Mouse (Mus musculus): ENCODE data around the gene Specc1l. TPM values are rescaled to one million over a fixed set of nuclear protein-coding genes. Genes with fewer than 3 reads are reported as not detected.

Specc1l gene
- polyA plus RNA-seq, 1 experiment from 2014 or later, result 13.0 TPM

DNA sequence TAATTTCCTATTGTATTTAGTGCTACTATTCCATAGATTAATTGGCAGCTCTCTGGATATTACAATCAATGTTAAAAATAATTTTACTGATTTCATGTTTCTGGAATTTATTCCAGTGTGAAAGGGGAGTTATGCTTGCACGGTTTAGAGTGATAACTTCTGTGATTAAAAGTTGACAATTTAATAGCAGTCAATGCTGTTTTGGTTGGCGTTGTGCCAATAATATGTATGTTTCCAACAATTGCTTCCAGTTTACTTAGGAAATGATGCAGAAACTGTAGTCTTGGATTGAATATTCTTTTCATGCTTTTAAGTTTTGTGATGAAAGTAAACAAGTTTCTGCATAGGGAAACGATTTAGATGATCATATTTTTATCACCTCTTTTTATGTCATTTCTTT is 45.5 kb downstream of the Specc1l start:
- no peak for ATAC-seq
- no peak overlapping the region for H3K27ac ChIP-seq (ENCODE audit: low read depth, low read length)
- no peak overlapping the region for H3K4me3 ChIP-seq (ENCODE audit: low read depth, low read length)
- no peak for TF ChIP-seq CTCF (IDR thresholded peaks at IDR 0.05; ENCODE audit: low read depth)
- H3K36me3 ChIP-seq (ENCODE audit: control insufficient read depth, insufficient read depth), result peaks cover 60% of the 10 kb centered on the region
- H3K27me3 ChIP-seq (replicated peaks; ENCODE audit: control insufficient read depth, insufficient read depth, low read length), result no peaks in the 10 kb centered on the region
- 57% methylated on average over 3 of the region's 3 CpGs for WGBS
- H3K4me2 ChIP-seq (replicated peaks; ENCODE audit: low read depth), result no peak overlapping the region
- no peak overlapping the region for H3K9ac ChIP-seq (ENCODE audit: low read depth, low read length)
- H3K4me1 ChIP-seq (replicated peaks; ENCODE audit: control insufficient read depth, insufficient read depth, low read length), result no peaks in the 10 kb centered on the region
- H3K9me3 ChIP-seq (ENCODE audit: control insufficient read depth), result no peaks in the 10 kb centered on the region

DNA sequence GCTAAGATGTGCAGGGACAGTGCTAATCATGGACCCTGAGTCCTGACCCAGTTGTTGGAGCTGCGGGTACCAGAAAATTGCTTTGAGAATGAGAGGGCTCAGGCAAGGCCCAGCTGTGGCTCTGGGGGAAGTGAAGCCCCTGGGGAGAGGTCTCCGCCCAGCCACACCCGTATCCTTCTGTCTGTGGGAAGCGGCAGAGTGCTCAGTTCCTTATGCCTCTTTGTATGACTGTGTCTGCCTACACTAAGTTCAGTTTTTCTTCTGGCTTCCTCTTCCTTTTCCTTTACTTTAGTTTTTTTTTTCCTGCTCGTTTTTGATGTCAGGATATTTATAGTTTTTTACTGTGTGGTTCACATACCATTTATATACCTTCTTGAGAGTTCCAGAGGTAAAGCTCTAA is 46.4 kb downstream of the Specc1l start:
- ATAC-seq, result no peak
- no peaks in the 10 kb centered on the region for H3K4me1 ChIP-seq (replicated peaks; ENCODE audit: control insufficient read depth, insufficient read depth, low read length)
- H3K4me2 ChIP-seq (replicated peaks; ENCODE audit: low read depth), result no peak overlapping the region
- H3K9me3 ChIP-seq (ENCODE audit: control insufficient read depth), result no peaks in the 10 kb centered on the region
- WGBS, result 56% methylated on average over 5 of the region's 5 CpGs
- no peak for TF ChIP-seq CTCF (IDR thresholded peaks at IDR 0.05; ENCODE audit: low read depth)
- H3K9ac ChIP-seq (ENCODE audit: low read depth, low read length), result no peak overlapping the region
- no peaks in the 10 kb centered on the region for H3K27me3 ChIP-seq (replicated peaks; ENCODE audit: control insufficient read depth, insufficient read depth, low read length)
- H3K4me3 ChIP-seq (ENCODE audit: low read depth, low read length), result no peak overlapping the region
- peaks cover 63% of the 10 kb centered on the region for H3K36me3 ChIP-seq (ENCODE audit: control insufficient read depth, insufficient read depth)
- no peak overlapping the region for H3K27ac ChIP-seq (ENCODE audit: low read depth, low read length)

DNA sequence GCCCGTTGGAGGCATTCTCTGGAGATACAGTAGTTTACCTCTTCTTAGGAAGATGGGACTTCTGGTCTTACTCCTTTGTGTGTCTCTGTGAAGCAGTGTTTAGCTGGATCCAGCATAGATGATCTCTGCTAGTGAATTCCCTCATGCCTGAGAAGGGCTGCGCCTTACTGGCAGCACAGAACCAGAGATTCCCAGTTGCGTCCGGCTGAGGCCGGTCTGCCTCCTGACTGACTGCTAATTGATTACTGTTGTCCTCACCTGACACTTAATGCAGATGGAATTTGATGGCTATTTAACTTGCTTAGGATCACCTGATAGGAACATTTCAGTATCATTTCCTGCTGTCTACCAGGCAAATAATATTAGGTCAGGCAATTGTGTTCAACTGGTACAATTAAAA is 49.4 kb downstream of the Specc1l start:
- no peak for ATAC-seq
- TF ChIP-seq CTCF (IDR thresholded peaks at IDR 0.05; ENCODE audit: low read depth), result no peak
- Histone ChIP-seq H3K4me1 (replicated peaks; ENCODE audit: control insufficient read depth, insufficient read depth, low read length) (no peaks in the 10 kb centered on the region), H3K9me3 (ENCODE audit: control insufficient read depth) (no peaks in the 10 kb centered on the region), H3K27me3 (replicated peaks; ENCODE audit: control insufficient read depth, insufficient read depth, low read length) (no peaks in the 10 kb centered on the region), H3K4me2 (replicated peaks; ENCODE audit: low read depth) (no peak overlapping the region), H3K9ac (ENCODE audit: low read depth, low read length) (no peak overlapping the region), H3K27ac (ENCODE audit: low read depth, low read length) (no peak overlapping the region), H3K4me3 (ENCODE audit: low read depth, low read length) (no peak overlapping the region), H3K36me3 (ENCODE audit: control insufficient read depth, insufficient read depth) (peaks cover 76% of the 10 kb centered on the region)
- WGBS, result 86% methylated on average over 5 of the region's 5 CpGs

- no peaks in the 10 kb centered on the region for H3K27me3 ChIP-seq (replicated peaks; ENCODE audit: control insufficient read depth, insufficient read depth, low read length)
- H3K36me3 ChIP-seq (ENCODE audit: control insufficient read depth, insufficient read depth), result peaks cover 91% of the 10 kb centered on the region
- no peak for ATAC-seq
- no peak overlapping the region for H3K4me2 ChIP-seq (replicated peaks; ENCODE audit: low read depth)
- no peaks in the 10 kb centered on the region for H3K9me3 ChIP-seq (ENCODE audit: control insufficient read depth)
- WGBS, result 61% methylated on average over 3 of the region's 3 CpGs
- no peak overlapping the region for H3K4me3 ChIP-seq (ENCODE audit: low read depth, low read length)
- no peak overlapping the region for H3K27ac ChIP-seq (ENCODE audit: low read depth, low read length)
- no peak overlapping the region for H3K9ac ChIP-seq (ENCODE audit: low read depth, low read length)
- H3K4me1 ChIP-seq (replicated peaks; ENCODE audit: control insufficient read depth, insufficient read depth, low read length), result no peaks in the 10 kb centered on the region
- TF ChIP-seq CTCF (IDR thresholded peaks at IDR 0.05; ENCODE audit: low read depth), result no peak
These were observed 53.2 kb downstream of the Specc1l start for GRCm38 (mm10) chr10:75264993-75265555.

DNA sequence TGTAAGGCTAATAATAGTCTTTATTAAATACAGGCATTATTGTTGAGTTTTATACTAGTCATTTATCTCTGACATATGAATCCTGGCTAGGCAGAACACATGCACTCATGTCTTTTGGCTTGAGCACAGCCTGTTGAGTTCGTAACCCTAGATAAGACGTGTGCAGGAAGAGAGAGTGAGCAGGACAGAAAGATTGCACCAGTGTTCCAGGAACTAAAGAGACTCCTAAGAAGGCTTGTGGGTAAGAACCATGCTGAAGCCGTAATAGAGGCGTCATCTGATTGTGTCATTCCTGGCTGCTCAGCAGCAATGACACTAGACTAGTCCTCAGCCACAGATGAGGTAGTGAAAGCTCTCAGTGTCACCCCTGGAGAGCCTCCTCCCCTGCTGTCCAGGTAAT is 61.1 kb downstream of the Specc1l start:
- H3K36me3 ChIP-seq (ENCODE audit: control insufficient read depth, insufficient read depth), result peaks cover 66% of the 10 kb centered on the region
- no peak overlapping the region for H3K4me3 ChIP-seq (ENCODE audit: low read depth, low read length)
- H3K9me3 ChIP-seq (ENCODE audit: control insufficient read depth), result no peaks in the 10 kb centered on the region
- no peak for TF ChIP-seq CTCF (IDR thresholded peaks at IDR 0.05; ENCODE audit: low read depth)
- H3K27me3 ChIP-seq (replicated peaks; ENCODE audit: control insufficient read depth, insufficient read depth, low read length), result no peaks in the 10 kb centered on the region
- 51% methylated on average over 4 of the region's 4 CpGs for WGBS
- H3K9ac ChIP-seq (ENCODE audit: low read depth, low read length), result no peak overlapping the region
- no peaks in the 10 kb centered on the region for H3K4me1 ChIP-seq (replicated peaks; ENCODE audit: control insufficient read depth, insufficient read depth, low read length)
- H3K27ac ChIP-seq (ENCODE audit: low read depth, low read length), result no peak overlapping the region
- ATAC-seq, result no peak
- no peak overlapping the region for H3K4me2 ChIP-seq (replicated peaks; ENCODE audit: low read depth)

DNA sequence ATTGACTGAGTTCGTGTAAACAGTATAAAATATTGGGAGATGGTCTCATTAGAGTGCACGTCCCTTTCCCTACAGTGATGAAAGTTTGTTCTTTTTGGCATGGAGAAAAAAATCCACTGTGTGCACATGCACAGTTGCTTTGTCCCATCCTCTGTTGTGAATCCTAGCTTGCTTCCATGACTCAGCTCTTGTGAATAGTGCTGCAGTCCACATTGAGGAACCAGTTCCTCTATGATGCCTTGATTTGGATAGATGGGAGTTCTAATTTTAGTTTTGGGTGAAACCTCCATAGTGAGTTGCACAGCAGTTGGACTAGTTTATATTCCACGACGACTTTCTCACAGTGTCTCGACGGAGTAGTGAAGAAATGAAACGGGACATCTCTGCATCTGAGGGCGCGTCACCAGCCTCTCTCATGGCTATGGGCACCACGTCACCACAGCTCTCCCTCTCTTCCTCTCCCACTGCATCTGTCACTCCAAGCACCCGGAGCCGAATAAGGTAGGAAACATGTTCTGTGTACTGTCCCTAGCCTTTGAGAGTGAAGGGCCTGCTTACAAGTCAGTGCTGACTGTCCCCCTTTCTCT is 64.6 kb downstream of the Specc1l start:
- no peaks in the 10 kb centered on the region for H3K9me3 ChIP-seq (ENCODE audit: control insufficient read depth)
- no peaks in the 10 kb centered on the region for H3K27me3 ChIP-seq (replicated peaks; ENCODE audit: control insufficient read depth, insufficient read depth, low read length)
- no peak overlapping the region for H3K27ac ChIP-seq (ENCODE audit: low read depth, low read length)
- H3K36me3 ChIP-seq (ENCODE audit: control insufficient read depth, insufficient read depth), result peaks cover 59% of the 10 kb centered on the region
- H3K4me2 ChIP-seq (replicated peaks; ENCODE audit: low read depth), result no peak overlapping the region
- no peaks in the 10 kb centered on the region for H3K4me1 ChIP-seq (replicated peaks; ENCODE audit: control insufficient read depth, insufficient read depth, low read length)
- ATAC-seq, result no peak
- 91% methylated on average over 12 of the region's 12 CpGs for WGBS
- TF ChIP-seq CTCF (IDR thresholded peaks at IDR 0.05; ENCODE audit: low read depth), result no peak
- H3K9ac ChIP-seq (ENCODE audit: low read depth, low read length), result no peak overlapping the region
- H3K4me3 ChIP-seq (ENCODE audit: low read depth, low read length), result no peak overlapping the region
